ENCODE assay signal across 8 mouse cellular contexts in genomic region chr6:113530932-113531839, GRCm38 (mm10). TPM values are rescaled to one million over a fixed set of nuclear protein-coding genes. Genes with fewer than 3 reads are reported as not detected.
DNase-seq lines count a peak whose midpoint lies in the region; ATAC-seq lines count a peak whose summit lies in the region.

Gene Emc3 (minus strand): TSS chr6:113531652.
Gene Fancd2 (plus strand): TSS chr6:113531682.

- no peaks in the 10 kb centered on the region for H3K9me3 ChIP-seq in embryonic facial prominence, embryonic 11.5 days (replicated peaks; ENCODE audit: control insufficient read depth, low read length)
- H3K9me3 ChIP-seq in limb, embryonic 10.5 days (replicated peaks), result no peaks in the 10 kb centered on the region
- H3K9me3 ChIP-seq in midbrain, embryonic 12.5 days, result no peaks in the 10 kb centered on the region

- peak; percentile 90 for ATAC-seq in embryonic facial prominence, embryonic 11.5 days (replicated peaks; ENCODE audit: insufficient number of reproducible peaks, low FRiP score, low TSS enrichment, low read depth)
- peak; percentile 94 for ATAC-seq in midbrain, embryonic 12.5 days (ENCODE audit: low FRiP score, low read depth)

- peak within 1 kb of the TSS; percentile 35 for H3K27ac ChIP-seq in embryonic facial prominence, embryonic 11.5 days (replicated peaks; ENCODE audit: low read depth, low read length)
- peak within 1 kb of the TSS; percentile 90 for H3K27ac ChIP-seq in limb, embryonic 10.5 days
- peak within 1 kb of the TSS; percentile 73 for H3K27ac ChIP-seq in midbrain, embryonic 12.5 days (replicated peaks)

- peak within 1 kb of the TSS; percentile 47 for H3K4me2 ChIP-seq in embryonic facial prominence, embryonic 11.5 days (ENCODE audit: low read depth, low read length)
- peak within 1 kb of the TSS; percentile 80 for H3K4me2 ChIP-seq in midbrain, embryonic 12.5 days (replicated peaks)

- H3K27me3 ChIP-seq in embryonic facial prominence, embryonic 11.5 days (ENCODE audit: control insufficient read depth, insufficient read depth, low read length), result no peaks in the 10 kb centered on the region
- H3K27me3 ChIP-seq in limb, embryonic 10.5 days (ENCODE audit: low read depth, poor library complexity, severe bottlenecking), result no peaks in the 10 kb centered on the region
- H3K27me3 ChIP-seq in midbrain, embryonic 12.5 days, result no peaks in the 10 kb centered on the region

- H3K4me3 ChIP-seq in embryonic facial prominence, embryonic 11.5 days (ENCODE audit: low read depth, low read length), result peak within 1 kb of the TSS; percentile 63
- peak within 1 kb of the TSS; percentile 91 for H3K4me3 ChIP-seq in limb, embryonic 10.5 days
- H3K4me3 ChIP-seq in midbrain, embryonic 12.5 days, result peak within 1 kb of the TSS; percentile 87

- DNase-seq in 3134 (ENCODE audit: extremely low read depth, insufficient read length, low spot score), result peak; percentile 96
- DNase-seq in adrenal gland, postnatal 25 days, result peak; percentile 92
- DNase-seq in embryonic facial prominence, embryonic 11.5 days (ENCODE audit: low spot score), result peak; percentile 94
- DNase-seq in heart, adult 18-20 months, result peak; percentile 90 to 97
- DNase-seq in kidney, adult 18-20 months, result peak; percentile 93
- peak; percentile 97 for DNase-seq in limb, embryonic 10.5 days (ENCODE audit: low spot score)
- DNase-seq in skeletal muscle tissue, adult 2 months (ENCODE audit: low read depth, low spot score), result peak; percentile 82

- peak within 1 kb of the TSS; percentile 85 for H3K9ac ChIP-seq in embryonic facial prominence, embryonic 11.5 days (replicated peaks; ENCODE audit: low read length)
- H3K9ac ChIP-seq in midbrain, embryonic 12.5 days (replicated peaks), result peak within 1 kb of the TSS; percentile 75

- H3K36me3 ChIP-seq in embryonic facial prominence, embryonic 11.5 days (replicated peaks; ENCODE audit: control insufficient read depth, insufficient read depth, low read depth, low read length), result no peaks in the 10 kb centered on the region
- H3K36me3 ChIP-seq in limb, embryonic 10.5 days, result peaks cover 31% of the 10 kb centered on the region
- peaks cover 18% of the 10 kb centered on the region; the same call in 1 of the 2 replicates for H3K36me3 ChIP-seq in midbrain, embryonic 12.5 days

- WGBS in embryonic facial prominence, embryonic 11.5 days, result under 1% methylated on average over 47 of the region's 47 CpGs
- WGBS in limb, embryonic 10.5 days, result 2% methylated on average over 47 of the region's 47 CpGs
- WGBS in midbrain, embryonic 12.5 days, result under 1% methylated on average over 47 of the region's 47 CpGs

- H3K4me1 ChIP-seq in embryonic facial prominence, embryonic 11.5 days (ENCODE audit: control insufficient read depth, insufficient read depth, low read length), result no peaks in the 10 kb centered on the region
- peaks cover 14% of the 10 kb centered on the region for H3K4me1 ChIP-seq in limb, embryonic 10.5 days
- H3K4me1 ChIP-seq in midbrain, embryonic 12.5 days, result peaks cover 17% of the 10 kb centered on the region

RNA-seq across cellular contexts. Expression of gene Emc3, which starts in this region (rescaled TPM):
- 116 and 125 TPM in 2 replicates for total RNA-seq in adrenal gland, postnatal 25 days (2021)
- polyA plus RNA-seq in embryonic facial prominence, embryonic 11.5 days (2014; fragmentation: Nextera tagmentation; extraction: Ambion mirVana), result 83.2 and 85.8 TPM in 2 replicates
- 10 to 100 TPM; 57.9 to 61.2 TPM for total RNA-seq in heart, adult 18-20 months (2021)
- 75.8 and 75.9 TPM in 2 replicates for polyA plus RNA-seq in limb, embryonic 10.5 days (2016; fragmentation: Nextera tagmentation; extraction: Ambion mirVana)
- 81.3 and 87.7 TPM in 2 replicates for polyA plus RNA-seq in midbrain, embryonic 12.5 days (2016; fragmentation: Nextera tagmentation; extraction: Ambion mirVana)

RNA-seq across cellular contexts. Expression of gene Fancd2, which starts in this region (rescaled TPM):
- 2.0 and 3.0 TPM in 2 replicates for total RNA-seq in adrenal gland, postnatal 25 days (2021)
- 14.6 and 17.7 TPM in 2 replicates for polyA plus RNA-seq in embryonic facial prominence, embryonic 11.5 days (2014; fragmentation: Nextera tagmentation; extraction: Ambion mirVana)
- total RNA-seq in heart, adult 18-20 months (2021), result under 1 TPM; 0.10 to 0.33 TPM
- 21.6 and 21.9 TPM in 2 replicates for polyA plus RNA-seq in limb, embryonic 10.5 days (2016; fragmentation: Nextera tagmentation; extraction: Ambion mirVana)
- 12.7 and 13.0 TPM in 2 replicates for polyA plus RNA-seq in midbrain, embryonic 12.5 days (2016; fragmentation: Nextera tagmentation; extraction: Ambion mirVana)

Comparison
In these comparisons a context has a peak if more than half of its experiments do, and no peak if none do; other contexts are left out.
1. Peak in every context shown above with its lines: DNase-seq, ATAC-seq, H3K4me3 ChIP-seq and H3K27ac ChIP-seq.
2. H3K27ac ChIP-seq: peak in every context shown above with its lines; median percentile 90 in limb, embryonic 10.5 days; 73 in midbrain, embryonic 12.5 days; 35 in embryonic facial prominence, embryonic 11.5 days.